Mouse (Mus musculus): ENCODE measurements around the gene Ski. TPM values are rescaled to one million over a fixed set of nuclear protein-coding genes. Genes with fewer than 3 reads are reported as not detected.

Gene Ski
- total RNA-seq, 2 experiments from 2014 or later: 41.6 to 51.6 TPM

- intact Hi-C loops (cut with DNase I; ENCODE audit: low total_unique reads): no loop called here
- DNase-seq: no peak
Measured at GRCm38 (mm10) chr4:155188341-155188740, 34.1 kb downstream of the Ski start.

- intact Hi-C loops (cut with DNase I; ENCODE audit: low total_unique reads): no loop called here
- DNase-seq: no peak
Measured at GRCm38 (mm10) chr4:155187192-155187674, 35.2 kb downstream of the Ski start.

- no peak for DNase-seq
- intact Hi-C loops (cut with DNase I; ENCODE audit: low total_unique reads): no loop called here
Measured at GRCm38 (mm10) chr4:155185845-155186244, 36.5 kb downstream of the Ski start.

DNA sequence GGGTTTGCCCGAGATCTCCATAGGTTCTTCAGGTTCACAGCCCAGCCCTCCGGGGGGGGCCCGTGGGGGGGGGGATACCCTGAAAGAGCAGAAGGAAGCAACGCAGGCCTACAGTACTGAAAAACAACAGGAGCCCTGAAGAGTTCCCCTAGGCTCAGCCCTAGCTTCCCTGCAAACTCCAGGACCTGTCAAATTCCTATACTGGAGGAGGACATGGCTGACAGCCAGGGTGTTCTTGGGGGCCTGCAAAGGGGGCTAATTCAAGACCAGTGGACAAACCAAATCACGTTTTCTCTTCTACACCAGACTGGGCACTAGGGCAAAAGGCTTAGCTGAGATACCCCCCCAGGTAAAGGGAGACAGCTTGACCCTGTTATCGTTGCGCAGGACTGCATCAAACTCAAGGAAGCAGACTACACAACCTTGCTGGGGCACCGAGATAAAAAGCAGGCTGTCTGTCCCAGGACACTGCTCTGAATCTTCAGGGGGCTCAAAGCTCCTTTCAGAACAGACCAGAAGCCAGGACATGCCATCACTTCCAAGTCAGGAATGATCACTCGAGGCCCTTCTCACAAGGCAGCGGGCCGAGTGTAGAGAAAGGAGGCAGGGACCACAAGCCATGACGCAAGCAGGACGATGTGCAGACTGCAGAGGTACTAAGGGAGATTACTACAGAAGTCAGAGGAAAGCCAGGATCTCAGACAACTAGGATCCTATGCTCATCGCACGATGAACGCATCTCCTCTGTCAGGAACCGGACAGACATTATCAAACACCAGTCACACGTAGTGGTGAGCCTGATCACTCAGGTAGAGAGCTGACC, 37.9 kb downstream of the Ski start:
- intact Hi-C loops (cut with DNase I; ENCODE audit: low total_unique reads): no loop called here
- no peak for DNase-seq

DNA sequence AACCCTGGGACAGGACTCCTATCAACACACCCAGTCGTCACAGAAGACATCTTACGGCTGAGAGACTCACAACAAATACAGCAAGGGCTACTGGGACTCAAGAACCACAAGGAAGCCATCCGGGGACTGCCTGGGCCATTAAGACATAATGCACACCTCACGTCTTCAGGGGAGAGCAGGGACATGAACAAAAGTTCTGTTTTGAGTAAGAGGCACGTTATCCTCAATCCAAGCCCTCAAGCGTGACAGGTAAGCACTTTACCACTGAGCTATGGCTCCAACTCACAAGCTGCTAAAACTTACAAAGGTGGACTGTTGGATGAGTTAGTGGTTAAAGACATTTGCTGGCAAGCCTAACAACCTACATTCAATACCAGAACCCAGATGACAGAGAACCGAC, 39.2 kb downstream of the Ski start:
- intact Hi-C loops (cut with DNase I; ENCODE audit: low total_unique reads): no loop called here
- DNase-seq: no peak

GRCm38 (mm10) chr4:155178981-155179512, 43.3 kb downstream of the Ski start:
- intact Hi-C loops (cut with DNase I; ENCODE audit: low total_unique reads): no loop called here
- DNase-seq: peak; percentile 40

DNA sequence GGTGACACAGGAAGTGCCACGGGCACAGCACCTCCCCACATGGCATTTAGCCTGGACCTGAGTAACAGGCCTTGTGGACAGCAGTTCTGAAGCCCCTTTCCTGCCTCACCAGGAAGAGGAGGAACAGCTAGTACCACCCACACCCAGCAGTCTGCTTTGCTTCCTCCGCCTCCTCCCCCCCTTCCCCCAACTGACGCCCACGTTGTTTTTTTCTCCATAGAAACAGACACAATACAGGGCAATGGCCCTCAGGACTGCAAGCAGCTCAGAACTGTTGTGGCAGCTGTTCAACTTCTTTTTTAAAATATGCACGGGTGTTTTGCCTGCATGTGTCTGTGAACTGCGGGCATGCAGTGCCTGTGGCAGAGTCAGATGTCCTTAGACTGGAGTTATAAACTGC, 44.1 kb downstream of the Ski start:
- DNase-seq: peak; percentile 51
- intact Hi-C loops (cut with DNase I; ENCODE audit: low total_unique reads): no loop called here

GRCm38 (mm10) chr4:155176210-155176609, 46.2 kb downstream of the Ski start:
- intact Hi-C loops (cut with DNase I; ENCODE audit: low total_unique reads): no loop called here
- DNase-seq: no peak

DNA sequence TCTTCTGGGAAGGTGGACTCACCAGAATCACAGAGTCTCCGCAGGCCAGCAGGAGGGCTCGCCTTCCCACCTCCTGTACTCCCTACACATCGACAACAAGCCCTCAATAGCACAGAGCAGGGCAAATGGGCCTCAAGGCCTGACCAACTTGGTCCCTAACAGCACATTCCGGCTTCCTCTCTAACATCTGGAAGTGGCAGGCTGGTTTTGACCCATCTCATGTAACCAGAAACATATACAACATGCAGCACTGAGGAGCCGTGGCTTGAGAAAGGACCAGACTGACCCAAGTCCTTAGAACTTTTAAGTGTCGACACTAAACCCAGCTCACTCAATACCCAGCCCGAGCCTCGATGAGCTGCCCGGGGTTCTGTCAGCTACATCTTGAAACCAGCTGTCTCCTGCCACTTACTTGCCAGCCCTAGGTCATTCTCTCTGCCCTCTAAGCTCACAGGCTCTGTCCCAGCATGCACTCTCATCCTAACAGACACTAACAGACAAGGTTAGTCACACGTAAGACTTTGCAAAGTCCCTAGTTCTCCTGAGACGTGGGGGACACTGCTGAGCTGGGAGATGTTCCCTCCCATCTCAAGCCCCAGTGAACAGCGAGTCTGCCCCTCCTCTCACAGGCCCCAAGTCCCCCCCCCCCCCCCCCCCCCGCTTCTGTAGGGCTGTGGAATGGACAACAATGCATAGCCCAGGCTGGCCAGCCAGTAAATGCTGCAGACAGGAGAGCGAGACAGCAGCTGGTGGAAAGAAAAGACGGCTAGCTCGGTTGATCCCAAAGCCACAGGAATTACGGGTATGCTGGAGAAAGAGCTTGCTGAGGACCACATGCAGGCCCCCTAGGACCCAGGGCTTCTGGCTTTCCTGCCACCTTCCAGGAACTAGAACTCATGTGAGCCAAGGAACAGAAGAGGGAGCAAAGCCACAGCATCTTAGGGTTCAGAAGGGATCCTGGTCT, 48.3 kb downstream of the Ski start:
- no peak for DNase-seq
- intact Hi-C loops (cut with DNase I; ENCODE audit: low total_unique reads): no loop called here

GRCm38 (mm10) chr4:155172909-155173821, 49.2 kb downstream of the Ski start:
- intact Hi-C loops (cut with DNase I; ENCODE audit: low total_unique reads): no loop called here
- DNase-seq: peak; percentile 95

- DNase-seq: no peak
- intact Hi-C loops (cut with DNase I; ENCODE audit: low total_unique reads): no loop called here
Measured at GRCm38 (mm10) chr4:155171961-155172533, 50.3 kb downstream of the Ski start.

DNA sequence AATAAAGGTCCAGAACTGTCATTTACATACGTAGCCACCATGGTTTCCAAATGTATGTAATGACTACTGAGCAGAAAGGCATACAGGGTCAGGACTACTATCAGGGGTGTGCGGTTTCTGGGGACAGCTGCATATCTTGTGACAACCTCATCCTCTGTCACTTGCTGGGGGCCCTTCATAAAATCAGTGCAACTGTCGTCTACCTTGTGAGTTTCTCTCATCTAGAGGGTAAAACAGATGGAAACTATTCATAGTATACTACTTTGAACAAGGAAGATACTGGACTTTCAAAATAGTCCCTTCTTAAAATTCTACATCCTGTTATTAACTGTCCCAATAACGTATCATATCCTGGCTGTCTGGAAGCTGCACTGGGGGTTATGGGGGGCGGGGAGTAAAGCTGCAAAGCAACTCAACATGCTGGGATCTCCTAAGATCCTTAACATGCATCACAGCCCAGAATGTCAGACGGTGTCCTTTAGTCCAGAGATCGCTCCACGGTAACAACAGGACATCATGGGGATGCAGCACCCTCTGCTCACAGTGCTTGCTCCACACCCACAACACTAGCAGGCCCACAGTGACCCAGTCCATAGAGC, 51.7 kb downstream of the Ski start:
- intact Hi-C loops (cut with DNase I; ENCODE audit: low total_unique reads): no loop called here
- DNase-seq: no peak

GRCm38 (mm10) chr4:155168835-155169252, 53.5 kb downstream of the Ski start:
- intact Hi-C loops (cut with DNase I; ENCODE audit: low total_unique reads): no loop called here

GRCm38 (mm10) chr4:155165861-155166260, 56.5 kb downstream of the Ski start:
- no peak for DNase-seq
- intact Hi-C loops (cut with DNase I; ENCODE audit: low total_unique reads): no loop called here

More at GRCm38 (mm10) chr4:155168835-155169252, 53.5 kb downstream of the Ski start:
- no peak for DNase-seq

- peak; percentile 68 for DNase-seq
Measured at GRCm38 (mm10) chr4:155164550-155164949, 57.8 kb downstream of the Ski start.

GRCm38 (mm10) chr4:155163685-155164084, 58.7 kb downstream of the Ski start:
- peak; percentile 29 for DNase-seq
- intact Hi-C loops (cut with DNase I; ENCODE audit: low total_unique reads): no loop called here

More at GRCm38 (mm10) chr4:155164550-155164949, 57.8 kb downstream of the Ski start:
- intact Hi-C loops (cut with DNase I; ENCODE audit: low total_unique reads): no loop called here

DNA sequence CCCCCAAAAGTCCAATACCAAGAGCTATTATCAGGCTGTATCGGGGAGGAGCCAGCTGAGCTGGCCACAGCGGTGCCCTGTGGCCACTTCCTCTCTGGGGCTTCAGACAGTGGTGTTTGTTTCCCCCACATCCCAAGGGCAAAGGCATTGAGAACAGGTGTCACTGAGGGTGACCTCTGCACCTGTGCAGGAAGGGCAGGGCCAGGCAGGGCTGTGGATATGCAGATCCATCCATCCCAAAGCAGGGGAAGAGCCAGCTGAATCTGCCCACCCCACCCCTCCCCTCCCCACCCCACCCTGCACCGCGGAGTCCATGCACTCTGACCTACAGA, 59.1 kb downstream of the Ski start:
- no peak for DNase-seq
- intact Hi-C loops (cut with DNase I; ENCODE audit: low total_unique reads): no loop called here
